Mouse (Mus musculus) heart, embryonic 11.5 days (tissue): ENCODE measurements around the gene Myo10. TPM values are rescaled to one million over a fixed set of nuclear protein-coding genes. Genes with fewer than 3 reads are reported as not detected.
"Not testable (repeated sequence)": the region's sequence is repeated elsewhere in the genome, so short reads cannot be mapped to it uniquely, and the experiment has no call there.

Experiments used
- ATAC-seq: fragments of 200-750 bp; cut with Nextera tagmentation; replicated peaks from 2 replicates; pipeline ENCODE4 v1.8.0; 2017; ENCODE audit warnings: moderate library complexity; ENCODE audit not compliant: insufficient number of reproducible peaks, low FRiP score, low TSS enrichment
- H3K27ac ChIP-seq: fragments of 300-500 bp; sonication (generic); 2 replicates; pipeline ENCODE4 v1.5.1; 2014; ENCODE audit warnings: mild to moderate bottlenecking, low read depth, low read length
- H3K27me3 ChIP-seq: fragments of 300-500 bp; sonication (generic); 2 replicates; pipeline ENCODE4 v1.6.1; 2014; ENCODE audit warnings: mild to moderate bottlenecking, low read length, mixed read lengths; ENCODE audit not compliant: control insufficient read depth, insufficient read depth
- H3K36me3 ChIP-seq: fragments of 300-500 bp; sonication (generic); 2 replicates; pipeline ENCODE4 v1.6.1; 2014; ENCODE audit warnings: mild to moderate bottlenecking, low read length, moderate library complexity, mixed read lengths; ENCODE audit not compliant: control insufficient read depth, insufficient read depth
- H3K4me1 ChIP-seq: fragments of 300-500 bp; sonication (generic); 2 replicates; pipeline ENCODE4 v1.6.1; 2014; ENCODE audit warnings: low read length; ENCODE audit not compliant: control insufficient read depth, insufficient read depth
- H3K4me2 ChIP-seq: fragments of 300-500 bp; sonication (generic); 2 replicates; pipeline ENCODE4 v1.6.1; 2014; ENCODE audit warnings: mild to moderate bottlenecking, moderate library complexity
- H3K4me3 ChIP-seq: fragments of 300-500 bp; sonication (generic); 2 replicates; pipeline ENCODE4 v1.5.1; 2014; ENCODE audit warnings: low read depth, low read length
- H3K9ac ChIP-seq: fragments of 300-500 bp; sonication (generic); 2 replicates; pipeline ENCODE4 v1.6.1; 2014; ENCODE audit warnings: mild to moderate bottlenecking, low read depth, low read length, moderate library complexity
- H3K9me3 ChIP-seq: fragments of 300-500 bp; sonication (generic); replicated peaks from 2 replicates; pipeline ENCODE4 v1.6.1; 2016; ENCODE audit warnings: low read length; ENCODE audit not compliant: control insufficient read depth
- WGBS: fragments of 180-500 bp; shearing (Covaris S2); extraction: QIAGEN DNeasy Blood & Tissue Kit; methylation state at CpG from one replicate; pipeline ENCODE4 v1.1.7; 2014; ENCODE audit not compliant: insufficient replicate concordance; 5-methylcytosine and 5-hydroxymethylcytosine counted together
- polyA plus RNA-seq: library from polyadenylated mRNA; unstranded; fragments of >200 nt; fragmentation: Nextera tagmentation; extraction: Ambion mirVana; gene quantifications from 2 replicates; pipeline ENCODE4 v1.2.1, GENCODE M21; 2014

Myo10 gene
- polyA plus RNA-seq, 1 experiment from 2014 or later = 15.4 TPM

DNA sequence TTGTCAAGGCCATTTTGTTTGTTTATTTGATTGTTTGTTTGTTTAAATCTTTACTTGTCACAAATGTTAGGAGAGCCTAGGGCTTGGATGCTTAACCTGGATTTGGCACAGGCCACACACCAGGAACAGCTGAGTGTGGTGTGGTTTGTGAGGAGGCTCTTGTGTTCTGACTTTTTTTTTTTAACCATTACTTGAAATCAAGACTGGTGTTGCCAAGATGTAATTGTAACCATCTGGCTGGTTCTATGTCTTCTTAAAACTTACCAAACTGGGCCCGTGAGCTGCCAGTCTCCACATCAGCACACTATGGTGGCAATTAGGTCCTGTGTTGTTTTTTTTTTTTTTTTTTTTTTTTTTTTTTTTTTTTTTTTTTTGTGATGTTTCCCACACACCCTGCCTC lies 85.6 kb downstream of the Myo10 start:
- no peak overlapping the region for H3K4me3 ChIP-seq
- no peak overlapping the region for H3K27ac ChIP-seq
- no peaks in the 10 kb centered on the region for H3K36me3 ChIP-seq
- H3K9me3 ChIP-seq = no peaks in the 10 kb centered on the region
- no peaks in the 10 kb centered on the region for H3K4me1 ChIP-seq
- no peak overlapping the region for H3K4me2 ChIP-seq
- 65% methylated on average over 1 of the region's 1 CpGs for WGBS
- no peak overlapping the region for H3K9ac ChIP-seq
- no peak for ATAC-seq
- H3K27me3 ChIP-seq = no peaks in the 10 kb centered on the region

DNA sequence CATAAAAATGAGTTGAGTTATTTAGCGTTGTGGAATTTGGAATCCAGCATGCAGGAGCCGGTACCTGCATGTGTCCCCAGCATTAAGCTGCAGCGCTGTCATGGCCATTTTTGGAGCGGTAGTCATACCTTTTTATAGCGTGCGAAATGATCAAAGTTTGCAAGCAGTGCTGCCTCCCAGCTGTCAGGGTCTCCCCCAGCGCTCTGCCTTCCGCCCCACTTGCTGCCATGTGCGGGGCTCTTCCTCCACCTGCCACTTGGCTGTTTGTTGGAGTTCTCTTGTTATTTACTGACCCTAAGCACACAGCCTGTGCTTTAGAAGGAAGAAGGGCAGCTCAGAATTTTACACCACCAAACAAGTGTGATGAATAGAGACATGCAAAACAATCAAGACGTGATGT lies 88.6 kb downstream of the Myo10 start:
- WGBS = 80% methylated on average over 10 of the region's 10 CpGs
- H3K4me2 ChIP-seq = no peak overlapping the region
- no peaks in the 10 kb centered on the region for H3K9me3 ChIP-seq
- no peaks in the 10 kb centered on the region for H3K27me3 ChIP-seq
- H3K4me1 ChIP-seq = no peaks in the 10 kb centered on the region
- H3K9ac ChIP-seq = no peak overlapping the region
- H3K4me3 ChIP-seq = no peak overlapping the region
- H3K27ac ChIP-seq = no peak overlapping the region
- no peak for ATAC-seq
- no peaks in the 10 kb centered on the region for H3K36me3 ChIP-seq

DNA sequence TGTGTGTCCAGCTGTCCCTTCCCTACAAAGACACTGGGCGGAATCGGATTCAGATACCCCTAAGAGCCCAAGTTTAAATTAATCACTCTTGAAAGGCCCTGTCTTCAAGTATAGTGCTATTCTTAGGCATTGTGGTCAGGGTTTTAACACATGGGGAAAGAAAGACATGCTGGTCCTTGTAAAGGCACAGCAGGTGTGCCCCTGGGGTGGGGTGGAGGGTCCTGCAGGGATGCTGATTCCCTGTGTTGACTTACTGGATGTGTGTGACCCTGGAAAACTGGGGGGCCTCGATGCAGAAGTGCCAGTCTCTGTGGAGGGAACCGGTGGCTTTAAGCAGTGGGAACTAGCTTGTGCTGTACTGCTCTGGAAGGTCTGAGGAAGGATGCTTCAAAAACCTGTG lies 90.6 kb downstream of the Myo10 start:
- H3K4me1 ChIP-seq = no peaks in the 10 kb centered on the region
- no peak overlapping the region for H3K27ac ChIP-seq
- H3K4me3 ChIP-seq = no peak overlapping the region
- H3K27me3 ChIP-seq = no peaks in the 10 kb centered on the region
- no peak overlapping the region for H3K9ac ChIP-seq
- ATAC-seq = no peak
- H3K36me3 ChIP-seq = no peaks in the 10 kb centered on the region
- no peaks in the 10 kb centered on the region for H3K9me3 ChIP-seq
- 69% methylated on average over 4 of the region's 4 CpGs for WGBS
- H3K4me2 ChIP-seq = no peak overlapping the region

DNA sequence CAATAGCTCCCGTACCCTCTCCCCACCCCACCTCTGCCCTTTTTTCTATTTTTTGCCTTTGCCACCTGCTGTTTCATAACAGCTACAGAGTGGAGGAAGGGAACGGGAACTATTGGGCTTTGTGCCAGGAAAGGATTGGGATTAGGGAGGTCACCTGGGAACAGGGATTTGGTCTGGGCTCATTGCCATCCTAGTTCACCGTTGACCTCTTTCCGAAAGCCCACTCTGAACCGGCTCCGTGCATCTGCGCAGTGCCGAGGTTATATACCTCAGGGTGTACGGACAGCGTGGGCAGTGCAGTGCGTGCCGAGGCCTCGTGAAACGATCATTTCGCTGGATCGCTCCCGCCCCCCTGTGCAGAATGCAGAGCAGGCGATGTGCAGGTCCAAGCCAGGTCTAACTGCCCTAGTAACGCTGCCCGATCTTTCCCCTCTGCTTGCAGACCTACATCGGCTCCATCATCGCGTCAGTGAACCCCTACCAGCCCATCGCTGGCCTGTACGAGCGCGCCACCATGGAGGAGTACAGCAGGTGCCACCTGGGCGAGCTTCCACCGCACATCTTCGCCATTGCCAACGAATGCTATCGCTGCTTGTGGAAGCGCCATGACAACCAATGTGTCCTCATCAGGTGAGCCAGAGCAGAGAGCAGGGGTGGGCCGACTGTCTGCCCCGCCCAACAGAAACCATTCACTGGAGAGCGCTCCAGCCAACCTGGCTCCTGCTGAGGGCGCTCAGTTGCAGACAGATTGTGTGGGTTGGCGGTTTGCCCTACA lies 91.4 kb downstream of the Myo10 start:
- whole genome bisulfite sequencing = 77% methylated on average over 38 of the region's 38 CpGs
- 0 out of 2 replicates have a peak, but pooled peaks have one; percentile 37 for ATAC-seq
- no peak overlapping the region for H3K4me2 ChIP-seq

DNA sequence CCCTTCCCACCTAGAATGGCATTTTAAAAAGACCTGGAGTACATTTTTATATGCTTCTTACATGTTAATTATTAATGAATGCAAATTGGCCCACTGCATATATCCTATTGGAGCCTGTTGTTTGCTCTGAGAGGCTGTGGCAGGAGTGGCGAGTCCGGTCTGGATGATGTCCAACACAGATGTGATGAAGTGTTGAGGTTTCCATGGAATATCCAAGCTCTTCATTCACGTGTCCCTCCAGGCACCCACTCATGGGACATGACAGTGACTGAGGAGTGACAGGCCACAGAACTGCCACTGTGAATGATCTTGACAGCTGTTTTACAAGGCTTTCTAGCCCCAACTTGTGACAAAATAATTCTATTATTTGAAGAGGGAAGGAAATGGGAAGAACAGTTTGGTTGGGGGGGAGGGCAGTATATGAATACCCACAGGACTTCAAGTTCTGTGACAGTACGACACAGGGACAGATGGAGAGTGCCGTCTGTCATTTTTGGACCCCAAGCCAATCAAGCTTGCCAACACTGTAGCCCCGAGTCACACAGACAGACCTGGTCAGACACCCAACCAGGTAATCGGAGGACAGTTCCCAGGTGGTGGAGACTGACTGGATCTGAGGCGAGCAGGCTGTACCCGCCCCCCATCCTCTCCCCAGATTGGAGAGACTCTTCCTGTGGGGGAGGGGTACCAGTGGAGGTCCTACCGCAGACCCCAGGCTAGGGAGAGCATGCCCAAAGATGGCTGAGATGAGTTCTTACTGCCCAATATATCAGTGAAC lies 93.1 kb downstream of the Myo10 start:
- ATAC-seq = no peak
- no peaks in the 10 kb centered on the region for H3K4me1 ChIP-seq
- H3K4me2 ChIP-seq = no peak overlapping the region
- no peaks in the 10 kb centered on the region for H3K36me3 ChIP-seq
- H3K4me3 ChIP-seq = no peak overlapping the region
- no peak overlapping the region for H3K9ac ChIP-seq
- H3K9me3 ChIP-seq = no peaks in the 10 kb centered on the region
- no peaks in the 10 kb centered on the region for H3K27me3 ChIP-seq
- no peak overlapping the region for H3K27ac ChIP-seq
- 63% methylated on average over 10 of the region's 10 CpGs for WGBS

More for the DNA sequence above, 91.4 kb downstream of the Myo10 start:
- H3K27ac ChIP-seq = no peak overlapping the region
- H3K27me3 ChIP-seq = no peaks in the 10 kb centered on the region
- H3K4me3 ChIP-seq = no peak overlapping the region
- H3K9ac ChIP-seq = no peak overlapping the region
- no peaks in the 10 kb centered on the region for H3K4me1 ChIP-seq
- no peaks in the 10 kb centered on the region for H3K36me3 ChIP-seq
- no peaks in the 10 kb centered on the region for H3K9me3 ChIP-seq

DNA sequence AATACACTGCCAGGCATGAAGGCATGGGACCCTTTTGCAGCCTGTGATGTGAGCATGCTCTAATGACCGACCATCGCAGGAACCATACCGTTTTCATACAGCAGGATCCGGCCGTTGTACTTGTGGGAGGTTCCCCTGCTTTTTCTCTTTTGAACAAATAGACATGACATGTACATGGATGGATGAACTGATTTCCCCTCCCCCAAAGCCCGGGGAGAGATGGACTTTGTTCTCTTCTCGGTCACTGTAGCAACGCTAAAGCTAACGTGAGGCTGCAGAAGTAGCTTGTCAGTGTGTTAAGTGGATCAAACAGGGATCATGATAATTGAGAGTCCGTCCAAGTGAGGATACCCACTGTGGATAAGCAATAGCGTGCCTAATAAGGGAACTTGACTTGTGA lies 93.7 kb downstream of the Myo10 start:
- Histone ChIP-seq H3K36me3 (no peaks in the 10 kb centered on the region), H3K9me3 (no peaks in the 10 kb centered on the region), H3K27me3 (no peaks in the 10 kb centered on the region), H3K27ac (no peak overlapping the region), H3K4me1 (no peaks in the 10 kb centered on the region), H3K4me2 (no peak overlapping the region), H3K4me3 (no peak overlapping the region), H3K9ac (no peak overlapping the region)
- WGBS = 76% methylated on average over 11 of the region's 11 CpGs
- no peak for ATAC-seq

DNA sequence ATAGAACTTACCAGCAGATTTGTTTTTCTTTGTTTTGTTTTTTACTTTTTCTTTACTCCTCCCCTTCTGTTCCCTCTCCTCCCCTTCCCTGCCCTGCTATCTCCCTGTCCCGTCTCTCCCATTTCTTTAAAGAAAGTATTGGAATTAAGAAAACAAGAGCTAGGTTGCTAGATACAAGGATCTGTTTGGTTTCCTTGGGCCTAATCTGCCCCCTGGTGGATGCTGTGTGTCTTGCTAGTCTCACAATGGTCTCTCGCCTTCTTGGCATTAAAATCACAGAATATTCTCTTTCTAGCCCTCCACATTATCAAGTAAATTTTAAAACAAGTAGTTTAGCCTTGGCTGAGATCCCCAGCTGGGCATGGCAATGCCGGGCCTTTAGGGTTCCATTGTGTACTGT lies 94.7 kb downstream of the Myo10 start:
- Histone ChIP-seq H3K9me3 (no peaks in the 10 kb centered on the region), H3K27ac (no peak overlapping the region), H3K4me2 (no peak overlapping the region), H3K4me1 (no peaks in the 10 kb centered on the region), H3K9ac (no peak overlapping the region), H3K4me3 (no peak overlapping the region), H3K27me3 (no peaks in the 10 kb centered on the region), H3K36me3 (no peaks in the 10 kb centered on the region)
- no peak for ATAC-seq
- WGBS = 36% methylated on average over 3 of the region's 3 CpGs

DNA sequence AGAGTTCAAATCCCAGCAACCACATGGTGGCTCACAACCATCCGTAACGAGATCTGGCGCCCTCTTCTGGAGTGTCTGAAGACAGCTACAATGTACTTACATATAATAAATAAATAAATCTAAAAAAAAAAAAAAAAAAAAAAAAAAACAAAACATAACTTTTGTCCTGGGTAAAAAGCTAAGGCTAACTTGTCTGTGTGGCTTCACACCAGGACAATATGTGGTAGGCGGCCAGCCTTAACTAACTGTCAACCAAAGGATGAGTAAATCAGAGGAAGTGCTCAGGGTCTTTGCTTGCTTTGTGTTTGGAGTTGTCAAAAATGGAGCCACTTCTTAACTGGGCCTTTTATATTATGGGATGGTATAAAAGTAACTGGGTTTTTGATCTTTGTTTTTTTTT lies 95.8 kb downstream of the Myo10 start:
- not testable (repeated sequence) for H3K4me1 ChIP-seq, H3K4me2 ChIP-seq, H3K27ac ChIP-seq, ATAC-seq, H3K27me3 ChIP-seq, H3K9ac ChIP-seq, H3K9me3 ChIP-seq, H3K4me3 ChIP-seq, H3K36me3 ChIP-seq
- whole genome bisulfite sequencing = 91% methylated on average over 1 of the region's 4 CpGs
